In the genomic region with DNA sequence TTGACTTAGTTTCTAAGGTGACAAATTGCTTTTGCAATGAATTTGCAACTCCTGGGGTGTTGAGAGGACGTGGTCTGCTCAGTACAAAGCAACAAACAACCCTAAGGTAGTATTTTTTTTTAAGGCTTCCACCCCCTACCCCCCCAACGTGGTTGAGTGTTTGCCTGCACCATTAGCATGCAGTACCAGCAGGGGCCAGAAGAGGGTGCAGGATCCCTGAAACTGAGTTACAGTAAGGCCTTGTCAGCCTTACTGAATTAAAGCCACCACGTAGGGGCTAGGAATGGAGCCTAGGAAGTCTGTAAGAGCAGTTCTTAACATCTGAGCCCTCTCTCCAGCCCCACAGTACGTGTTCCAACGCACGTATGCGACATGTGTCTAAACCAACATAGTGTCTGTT, we compare ENCODE assay signal across 8 mouse cellular contexts. TPM values are rescaled to one million over a fixed set of nuclear protein-coding genes. Genes with fewer than 3 reads are reported as not detected.
A peak's percentile ranks its signal among the peaks of the same experiment; 100 is the strongest.
DNase-seq lines count a peak whose midpoint lies in the region; ATAC-seq and TF ChIP-seq lines count a peak whose summit lies in the region.

No protein-coding gene starts in this region.

- H3K9ac ChIP-seq in liver, embryonic 13.5 days: no peak overlapping the region
- H3K9ac ChIP-seq in stomach, embryonic 14.5 days (replicated peaks; ENCODE audit: low read depth, low read length): no peak overlapping the region

- H3K36me3 ChIP-seq in liver, embryonic 13.5 days: no peaks in the 10 kb centered on the region
- no peaks in the 10 kb centered on the region for H3K36me3 ChIP-seq in stomach, embryonic 14.5 days (ENCODE audit: control insufficient read depth, insufficient read depth, low read length)

- no peak overlapping the region for H3K4me2 ChIP-seq in liver, embryonic 13.5 days
- no peak overlapping the region for H3K4me2 ChIP-seq in stomach, embryonic 14.5 days (replicated peaks; ENCODE audit: low read depth, low read length)

- peak; percentile 62 for TF ChIP-seq CTCF in left cerebral cortex, adult 2 months (IDR thresholded peaks at IDR 0.05)

- no peaks in the 10 kb centered on the region for H3K27me3 ChIP-seq in liver, embryonic 13.5 days
- H3K27me3 ChIP-seq in stomach, embryonic 14.5 days (ENCODE audit: control insufficient read depth, insufficient read depth, low read length): no peaks in the 10 kb centered on the region

- H3K4me1 ChIP-seq in liver, embryonic 13.5 days (replicated peaks): no peaks in the 10 kb centered on the region
- no peaks in the 10 kb centered on the region for H3K4me1 ChIP-seq in stomach, embryonic 14.5 days (ENCODE audit: control insufficient read depth, insufficient read depth, low read length)

- no peak overlapping the region for H3K27ac ChIP-seq in left cerebral cortex, adult 2 months
- H3K27ac ChIP-seq in liver, embryonic 13.5 days: no peak overlapping the region
- H3K27ac ChIP-seq in stomach, embryonic 14.5 days (ENCODE audit: low read length): no peak overlapping the region

- ATAC-seq in liver, embryonic 13.5 days (ENCODE audit: low read depth): no peak
- 0 out of 2 replicates have a peak, but pooled peaks have one; percentile 19 for ATAC-seq in stomach, embryonic 14.5 days (ENCODE audit: insufficient number of reproducible peaks, insufficient read depth, low FRiP score, low read depth)

- H3K4me3 ChIP-seq in left cerebral cortex, adult 2 months: no peak overlapping the region
- H3K4me3 ChIP-seq in liver, embryonic 13.5 days (replicated peaks): no peak overlapping the region
- no peak overlapping the region for H3K4me3 ChIP-seq in stomach, embryonic 14.5 days (ENCODE audit: low read depth, low read length)

- DNase-seq in cerebellum, postnatal 14 days: peak; percentile 58 to 80
- DNase-seq in cerebellum, adult 11 months: no peak
- DNase-seq in left cerebral cortex, adult 2 months (ENCODE audit: extremely low spot score in 1 of 2, low spot score in 2 of 2): no peak
- DNase-seq in left cerebral cortex, adult 9 months (ENCODE audit: low spot score in 2 of 2): no peak
- DNase-seq in MEL-GATA-1-ER (ENCODE audit: extremely low read depth, low read depth): peak; percentile 37
- peak; percentile 58 for DNase-seq in embryo, embryonic 9.5 days (ENCODE audit: extremely low spot score)
- DNase-seq in liver, embryonic 13.5 days: peak; percentile 43

- H3K9me3 ChIP-seq in liver, embryonic 13.5 days (replicated peaks): no peaks in the 10 kb centered on the region
- H3K9me3 ChIP-seq in stomach, embryonic 14.5 days (ENCODE audit: control insufficient read depth, low read depth, low read length): no peaks in the 10 kb centered on the region

- intact Hi-C loops in left cerebral cortex, adult 2 months (cut with DNase I): no loop called here

- 24% methylated on average over 7 of the region's 7 CpGs for WGBS in liver, embryonic 13.5 days (ENCODE audit: insufficient replicate concordance)
- 31% methylated on average over 7 of the region's 7 CpGs for WGBS in stomach, embryonic 14.5 days

RNA-seq across cellular contexts. Expression of a gene that starts 3.5 kb away (rescaled TPM):
- total RNA-seq in left cerebral cortex, adult 2 months (2021): under 1 TPM; 0.45 to 0.75 TPM
- polyA plus RNA-seq in liver, embryonic 13.5 days (2015; fragmentation: Nextera tagmentation; extraction: Ambion mirVana): not detected in 2 replicates
- 12.8 and 13.3 TPM in 2 replicates for polyA plus RNA-seq in stomach, embryonic 14.5 days (2014; fragmentation: Nextera tagmentation; extraction: Ambion mirVana)

RNA-seq across cellular contexts. Expression of a gene that starts 29.8 kb away (rescaled TPM):
- total RNA-seq in left cerebral cortex, adult 2 months (2021): 1 to 10 TPM; 4.9 to 5.4 TPM
- polyA plus RNA-seq in liver, embryonic 13.5 days (2015; fragmentation: Nextera tagmentation; extraction: Ambion mirVana): 0.58 and 0.59 TPM in 2 replicates
- not detected in 2 replicates for polyA plus RNA-seq in stomach, embryonic 14.5 days (2014; fragmentation: Nextera tagmentation; extraction: Ambion mirVana)

RNA-seq across cellular contexts. Expression of a gene that starts 30.2 kb away (rescaled TPM):
- 1 to 10 TPM; 1.5 to 1.7 TPM for total RNA-seq in left cerebral cortex, adult 2 months (2021)
- polyA plus RNA-seq in liver, embryonic 13.5 days (2015; fragmentation: Nextera tagmentation; extraction: Ambion mirVana): 123 and 138 TPM in 2 replicates
- polyA plus RNA-seq in stomach, embryonic 14.5 days (2014; fragmentation: Nextera tagmentation; extraction: Ambion mirVana): 91.2 and 92.3 TPM in 2 replicates

RNA-seq across cellular contexts. Expression of a gene that starts 56.6 kb away (rescaled TPM):
- total RNA-seq in left cerebral cortex, adult 2 months (2021): 10 to 100 TPM; 90.7 to 96.2 TPM
- polyA plus RNA-seq in liver, embryonic 13.5 days (2015; fragmentation: Nextera tagmentation; extraction: Ambion mirVana): 54.7 and 55.9 TPM in 2 replicates
- 129 and 133 TPM in 2 replicates for polyA plus RNA-seq in stomach, embryonic 14.5 days (2014; fragmentation: Nextera tagmentation; extraction: Ambion mirVana)

RNA-seq across cellular contexts. Expression of a gene that starts 56.7 kb away (rescaled TPM):
- 1 to 10 TPM; 1.2 to 2.2 TPM for total RNA-seq in left cerebral cortex, adult 2 months (2021)
- 13.5 and 16.0 TPM in 2 replicates for polyA plus RNA-seq in liver, embryonic 13.5 days (2015; fragmentation: Nextera tagmentation; extraction: Ambion mirVana)
- 19.9 and 20.0 TPM in 2 replicates for polyA plus RNA-seq in stomach, embryonic 14.5 days (2014; fragmentation: Nextera tagmentation; extraction: Ambion mirVana)

Comparison
In these comparisons a context has a peak if more than half of its experiments do, and no peak if none do; other contexts are left out.
1. DNase-seq: peak in cerebellum, postnatal 14 days (2 of 2), MEL-GATA-1-ER (single experiment), embryo, embryonic 9.5 days (single experiment) and liver, embryonic 13.5 days (single experiment); none in cerebellum, adult 11 months (single experiment), left cerebral cortex, adult 2 months (0 of 2) and left cerebral cortex, adult 9 months (0 of 2).
2. RNA of a gene that starts 3.5 kb away (polyA plus RNA-seq): 12.8 to 13.3 TPM in stomach, embryonic 14.5 days; not detected in liver, embryonic 13.5 days; every median in the first group is over 10 times any median in the second.